Mouse (Mus musculus): ENCODE results near the gene Ano2. TPM values are rescaled to one million over a fixed set of nuclear protein-coding genes. Genes with fewer than 3 reads are reported as not detected.

The Ano2 gene
- total RNA-seq (2021) = 1 to 10 TPM; 5.6 to 8.3 TPM
- long read RNA-seq, experiment 1 = 0 reads
- long read RNA-seq, experiment 2, partial matches to known transcripts = 1 of 2 reads
- long read RNA-seq, experiment 2, other reads (novel, unspliced or antisense) = 1 of 2 reads

DNA sequence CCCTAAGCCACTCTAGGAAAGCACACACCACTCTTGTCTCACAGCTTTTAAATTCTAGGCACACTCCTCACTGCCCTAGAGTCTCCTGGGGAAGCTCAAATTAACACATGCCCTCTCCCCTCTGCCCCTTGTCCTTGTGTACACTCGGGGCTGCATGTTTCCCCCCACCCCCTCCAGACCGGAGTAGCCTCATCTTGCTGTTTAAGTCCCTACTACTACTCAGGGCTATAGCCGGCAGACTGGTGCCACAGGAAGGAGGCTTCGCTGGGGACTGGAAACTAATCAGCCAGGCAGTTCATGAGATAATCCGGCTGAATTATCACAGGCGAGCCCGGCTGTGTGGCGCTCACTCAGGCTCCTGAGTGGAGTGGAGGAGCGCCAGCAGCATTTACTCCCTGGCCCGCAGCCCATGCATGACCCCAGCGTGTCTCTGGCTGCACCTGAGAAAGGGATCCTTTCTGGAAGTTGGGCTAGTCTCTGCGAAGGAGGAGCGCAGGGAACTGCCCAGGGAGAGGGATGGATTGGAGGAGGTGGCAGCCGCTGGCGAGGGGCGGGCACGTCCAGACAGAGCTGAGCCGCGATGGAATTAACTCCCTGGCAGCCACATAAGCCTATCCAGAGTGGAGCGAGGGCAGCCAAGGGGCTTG is at the start of gene Ano2:
Gene Ano2 (plus strand): TSS at position 363 of the 647 bp plus-strand sequence.
- TF ChIP-seq CTCF (conservative IDR thresholded peaks at IDR 0.05) = no peak
- no peak within 1 kb of the TSS for H3K27ac ChIP-seq
- DNase-seq (ENCODE audit: low spot score in 2 of 2) = no peak
- H3K4me3 ChIP-seq = peak within 1 kb of the TSS; percentile 55

DNA sequence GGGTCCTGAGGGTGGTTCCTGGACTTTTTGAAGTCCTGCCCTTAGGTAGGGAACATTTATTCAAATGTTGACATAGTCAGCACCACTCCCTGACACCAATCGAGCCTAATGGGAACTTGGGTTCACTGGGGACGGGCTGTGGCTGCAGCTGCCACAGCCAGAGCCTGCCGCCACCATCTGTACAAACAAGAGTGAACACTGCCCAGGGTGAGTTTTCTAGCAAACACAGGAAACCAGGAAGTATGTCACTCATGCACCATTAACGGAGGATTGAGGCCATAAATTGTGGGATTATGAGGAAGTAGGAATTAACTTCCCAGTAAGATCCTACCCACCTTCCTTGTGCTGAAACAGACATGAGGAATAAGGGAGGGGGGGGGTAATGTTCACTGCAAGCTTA is 49.7 kb upstream of the Ano2 start:
- no peak for DNase-seq (ENCODE audit: low spot score in 2 of 2)
- no peak overlapping the region for H3K4me3 ChIP-seq
- no peak for TF ChIP-seq CTCF (conservative IDR thresholded peaks at IDR 0.05)
- H3K27ac ChIP-seq = no peak overlapping the region

DNA sequence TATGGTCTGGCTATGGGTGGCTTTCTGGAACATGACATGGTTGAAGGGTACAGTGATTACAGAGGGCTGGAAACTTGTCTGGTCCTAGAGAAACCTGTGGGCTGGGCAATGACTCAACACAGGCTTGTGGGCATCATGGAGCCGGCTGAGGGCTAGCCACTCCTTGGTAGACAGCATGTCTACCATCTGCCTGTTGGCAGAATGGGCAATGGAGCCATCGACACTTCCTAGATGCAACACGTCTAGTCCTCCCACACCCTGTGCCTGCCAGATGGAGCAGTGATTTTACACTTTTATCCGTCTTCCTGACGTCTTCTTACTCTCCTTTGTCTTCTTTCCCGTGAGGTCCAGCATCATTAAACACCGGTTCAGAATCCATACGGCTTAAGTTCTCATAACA is 49.1 kb upstream of the Ano2 start:
- no peak overlapping the region for H3K27ac ChIP-seq
- no peak overlapping the region for H3K4me3 ChIP-seq
- no peak for TF ChIP-seq CTCF (conservative IDR thresholded peaks at IDR 0.05)
- DNase-seq (ENCODE audit: low spot score in 2 of 2) = peak; percentile 30 to 32

DNA sequence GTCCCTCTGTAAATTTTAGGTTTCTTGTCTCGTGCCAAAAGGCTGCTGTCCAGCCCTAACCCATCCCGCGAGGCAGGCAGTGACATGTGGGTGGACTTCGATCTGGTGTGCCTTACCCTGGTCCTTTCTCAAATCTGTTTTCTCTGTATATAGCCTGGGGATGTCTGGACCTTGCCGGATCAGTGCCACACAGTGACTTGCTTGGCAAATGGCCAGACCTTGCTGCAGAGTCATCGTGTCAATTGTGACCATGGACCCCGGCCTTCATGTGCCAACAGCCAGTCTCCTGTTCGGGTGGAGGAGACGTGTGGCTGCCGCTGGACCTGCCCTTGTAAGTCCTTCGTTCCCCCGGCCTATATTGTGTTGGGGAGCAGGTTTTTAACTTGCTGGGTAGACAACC is 41.3 kb upstream of the Ano2 start:
- no peak for TF ChIP-seq CTCF (conservative IDR thresholded peaks at IDR 0.05)
- DNase-seq (ENCODE audit: low spot score in 2 of 2) = no peak
- H3K4me3 ChIP-seq = no peak overlapping the region
- no peak overlapping the region for H3K27ac ChIP-seq

DNA sequence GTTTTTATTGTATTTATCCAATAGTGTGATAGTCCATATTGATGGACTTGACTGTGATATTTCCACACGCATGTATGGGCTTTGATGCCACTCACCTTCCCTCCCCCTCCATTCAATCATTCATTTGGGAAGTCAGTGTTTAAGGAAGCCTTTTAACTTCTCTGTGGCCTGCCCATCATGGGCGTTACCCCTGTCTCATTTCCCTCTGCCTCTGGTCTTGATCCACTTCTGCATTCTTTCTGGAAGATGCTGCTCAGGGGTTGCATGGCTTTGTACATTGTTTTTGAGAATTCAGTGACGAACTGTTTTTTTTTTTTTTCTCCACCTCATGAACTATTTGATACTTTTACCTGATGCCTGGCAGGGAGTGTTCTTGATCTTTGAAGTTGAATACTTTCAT is 38.9 kb upstream of the Ano2 start:
- H3K4me3 ChIP-seq = no peak overlapping the region
- no peak overlapping the region for H3K27ac ChIP-seq
- no peak for TF ChIP-seq CTCF (conservative IDR thresholded peaks at IDR 0.05)
- no peak for DNase-seq (ENCODE audit: low spot score in 2 of 2)

DNA sequence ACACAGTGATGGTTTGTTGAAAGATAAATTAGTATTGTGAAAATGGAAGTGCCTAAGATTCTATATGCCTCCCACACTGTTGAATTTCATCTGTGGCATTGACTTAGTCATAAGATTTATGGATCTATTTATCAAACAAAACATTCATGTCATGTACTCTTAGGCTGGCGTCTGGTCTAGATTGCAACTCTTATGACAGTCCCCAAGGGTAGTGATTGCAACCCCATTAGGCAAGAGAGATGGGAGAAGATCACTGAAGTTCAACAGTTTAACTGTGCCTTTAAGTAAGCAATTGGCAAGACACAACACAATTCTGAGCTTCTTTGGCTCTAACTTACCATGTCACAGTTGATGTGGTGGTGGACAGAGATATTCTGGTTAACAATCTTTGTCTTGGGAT is 36.8 kb upstream of the Ano2 start:
- no peak overlapping the region for H3K27ac ChIP-seq
- no peak overlapping the region for H3K4me3 ChIP-seq
- no peak for DNase-seq (ENCODE audit: low spot score in 2 of 2)
- TF ChIP-seq CTCF (conservative IDR thresholded peaks at IDR 0.05) = no peak

DNA sequence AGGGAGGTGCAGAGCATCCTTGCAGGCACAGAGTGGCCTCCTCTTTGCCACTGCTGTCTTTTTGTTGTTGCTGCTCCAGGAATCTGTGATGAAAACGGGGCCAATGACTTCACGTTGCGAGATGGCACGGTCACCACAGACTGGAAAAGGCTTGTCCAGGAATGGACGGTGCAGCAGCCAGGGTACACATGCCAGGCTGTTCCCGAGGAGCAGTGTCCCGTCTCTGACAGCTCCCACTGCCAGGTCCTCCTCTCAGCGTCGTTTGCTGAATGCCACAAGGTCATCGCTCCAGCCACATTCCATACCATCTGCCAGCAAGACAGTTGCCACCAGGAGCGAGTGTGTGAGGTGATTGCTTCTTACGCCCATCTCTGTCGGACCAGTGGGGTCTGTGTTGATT is 33.3 kb upstream of the Ano2 start:
- H3K4me3 ChIP-seq = no peak overlapping the region
- DNase-seq (ENCODE audit: low spot score in 2 of 2) = no peak
- no peak overlapping the region for H3K27ac ChIP-seq
- no peak for TF ChIP-seq CTCF (conservative IDR thresholded peaks at IDR 0.05)

DNA sequence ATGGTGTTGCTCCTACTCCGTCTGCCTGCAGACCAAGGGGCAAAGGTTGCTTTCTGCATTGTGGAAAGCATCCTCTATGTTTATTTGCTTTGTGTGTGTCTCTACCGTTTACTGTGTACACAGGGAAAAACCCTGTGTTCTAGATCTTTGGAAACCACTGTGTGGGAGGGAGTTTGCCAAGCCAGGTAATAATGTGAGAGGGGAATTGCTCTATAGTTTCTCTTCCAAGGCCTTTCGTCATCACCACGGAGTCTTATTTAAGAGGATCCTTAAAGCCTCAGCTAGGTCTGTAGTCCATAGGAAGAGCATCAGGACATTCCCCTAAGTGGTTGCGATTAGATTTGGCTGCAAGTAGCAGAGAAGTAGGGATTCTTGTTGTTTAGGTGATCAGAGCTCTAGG is 32.3 kb upstream of the Ano2 start:
- Histone ChIP-seq H3K4me3 (no peak overlapping the region), H3K27ac (no peak overlapping the region)
- no peak for DNase-seq (ENCODE audit: low spot score in 2 of 2)
- no peak for TF ChIP-seq CTCF (conservative IDR thresholded peaks at IDR 0.05)

DNA sequence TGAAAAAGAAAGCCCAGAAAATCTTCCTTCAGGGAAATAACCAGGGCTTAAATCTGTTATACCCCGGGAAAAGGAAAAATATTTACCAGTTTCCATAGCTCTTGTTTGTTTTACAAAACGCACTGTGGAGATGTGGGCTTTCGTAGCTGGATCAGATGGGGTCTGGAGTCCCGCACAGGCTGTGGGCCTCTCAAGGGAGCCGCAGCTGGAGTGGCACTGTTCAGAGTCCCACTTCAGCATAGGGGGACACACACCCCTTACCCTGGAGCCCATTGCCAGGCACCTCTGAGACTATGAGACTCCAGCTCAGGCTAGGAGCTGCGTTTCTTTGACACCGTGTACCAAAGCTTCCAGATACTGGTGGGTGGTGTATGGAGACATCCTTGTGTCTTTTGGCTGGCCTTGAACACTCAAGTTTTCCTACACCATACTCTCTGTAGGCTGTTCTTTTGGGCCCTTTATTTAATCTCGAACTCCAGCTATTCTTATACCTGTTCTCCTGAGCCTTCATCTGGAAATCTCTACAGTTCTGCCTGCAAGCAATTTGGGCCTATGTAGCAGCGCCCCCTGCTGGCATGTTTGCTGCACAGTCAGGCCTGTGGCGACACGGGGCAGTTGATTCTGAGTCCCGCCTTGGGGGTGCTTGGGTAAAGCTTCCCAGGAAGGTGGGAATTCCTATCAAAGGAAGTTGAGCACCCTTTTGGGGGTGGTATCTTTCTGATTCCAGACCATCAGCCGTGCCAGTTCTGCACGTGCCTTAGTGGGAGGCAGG is 28.9 kb upstream of the Ano2 start:
- H3K27ac ChIP-seq = no peak overlapping the region
- DNase-seq (ENCODE audit: low spot score in 2 of 2) = peak; percentile 50 to 72
- TF ChIP-seq CTCF (conservative IDR thresholded peaks at IDR 0.05) = peak; percentile 94
- no peak overlapping the region for H3K4me3 ChIP-seq

DNA sequence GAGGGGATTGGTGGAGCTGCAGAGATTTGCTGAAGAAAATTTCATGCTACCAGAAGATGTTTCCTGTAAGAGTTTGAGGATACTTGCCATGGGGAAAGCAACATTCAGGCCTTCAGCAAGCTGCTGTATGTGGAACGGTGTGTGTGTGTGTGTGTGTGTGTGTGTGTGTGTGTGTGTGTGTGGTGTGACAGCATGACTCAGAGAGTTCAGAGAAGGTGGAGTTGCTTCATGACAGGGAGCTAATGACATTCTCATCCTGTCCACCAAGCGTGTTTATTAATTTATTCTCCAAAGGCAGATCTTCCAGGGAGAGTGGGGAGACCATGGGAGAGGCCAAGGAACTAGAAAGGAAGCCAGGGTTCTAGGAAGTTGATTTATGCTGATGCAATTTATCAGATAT is 26.3 kb upstream of the Ano2 start:
- no peak for TF ChIP-seq CTCF (conservative IDR thresholded peaks at IDR 0.05)
- H3K4me3 ChIP-seq = no peak overlapping the region
- H3K27ac ChIP-seq = no peak overlapping the region
- DNase-seq (ENCODE audit: low spot score in 2 of 2) = no peak

DNA sequence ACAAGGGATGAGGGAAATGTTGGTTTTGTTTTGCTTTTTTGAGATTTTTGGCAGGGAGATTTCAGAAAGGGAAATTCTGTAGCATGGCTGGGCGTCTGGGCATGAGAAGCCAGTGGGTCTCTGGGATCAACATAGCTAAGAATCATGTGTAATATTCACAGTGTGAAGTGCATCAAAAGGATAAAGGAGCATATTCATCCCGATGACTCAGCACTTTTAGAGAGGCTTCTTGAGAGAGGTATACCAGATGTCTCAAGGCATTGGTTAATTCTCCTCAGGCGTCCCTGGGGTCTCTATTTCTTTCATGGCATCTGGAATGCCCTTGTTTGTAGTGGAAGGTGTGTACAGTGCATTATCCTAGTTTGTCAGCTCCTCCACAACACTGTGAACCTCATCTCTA is 18.4 kb upstream of the Ano2 start:
- DNase-seq (ENCODE audit: low spot score in 2 of 2) = no peak
- Histone ChIP-seq H3K27ac (no peak overlapping the region), H3K4me3 (no peak overlapping the region)
- no peak for TF ChIP-seq CTCF (conservative IDR thresholded peaks at IDR 0.05)

DNA sequence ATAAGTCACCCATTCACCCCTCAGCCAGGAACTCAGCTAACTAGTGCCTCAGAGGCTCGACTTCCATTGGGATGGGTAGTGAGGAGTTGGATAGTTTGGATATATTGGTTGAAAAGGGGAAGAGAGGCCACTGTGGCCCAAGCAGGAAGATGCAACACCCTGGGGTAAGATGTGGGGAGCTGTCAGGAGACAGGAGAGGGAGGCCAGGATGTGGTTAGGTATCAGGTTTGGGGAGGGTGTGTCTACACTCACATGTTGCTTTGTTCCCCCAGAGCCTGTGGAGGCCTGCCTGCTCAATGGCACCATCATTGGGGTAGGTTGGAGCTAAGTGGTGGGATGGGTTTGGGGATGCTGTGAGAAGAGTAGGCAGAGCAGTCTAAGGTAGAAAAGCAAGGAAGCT is 11.7 kb upstream of the Ano2 start:
- DNase-seq (ENCODE audit: low spot score in 2 of 2) = no peak
- no peak overlapping the region for H3K4me3 ChIP-seq
- H3K27ac ChIP-seq = no peak overlapping the region
- no peak for TF ChIP-seq CTCF (conservative IDR thresholded peaks at IDR 0.05)

DNA sequence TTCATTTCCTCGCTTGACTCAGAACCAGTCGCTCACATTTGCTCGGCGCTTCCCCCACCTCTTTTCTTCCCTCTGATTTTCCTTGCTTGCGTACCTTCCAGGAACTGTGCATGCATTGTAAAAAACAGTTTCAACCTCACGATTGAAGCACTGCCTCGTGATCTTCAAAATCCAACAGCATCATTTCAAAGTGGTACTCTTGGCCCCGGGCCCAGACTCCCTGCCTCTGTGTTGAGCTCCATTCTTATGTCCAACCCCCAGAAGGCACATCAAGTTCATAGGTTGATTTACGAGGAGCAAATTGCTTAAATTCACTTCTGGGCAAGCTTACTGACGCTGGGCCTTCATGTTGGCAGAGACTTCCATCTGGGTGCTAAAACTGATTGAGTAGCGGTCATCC is 9.6 kb upstream of the Ano2 start:
- Histone ChIP-seq H3K27ac (no peak overlapping the region), H3K4me3 (no peak overlapping the region)
- no peak for DNase-seq (ENCODE audit: low spot score in 2 of 2)
- no peak for TF ChIP-seq CTCF (conservative IDR thresholded peaks at IDR 0.05)

DNA sequence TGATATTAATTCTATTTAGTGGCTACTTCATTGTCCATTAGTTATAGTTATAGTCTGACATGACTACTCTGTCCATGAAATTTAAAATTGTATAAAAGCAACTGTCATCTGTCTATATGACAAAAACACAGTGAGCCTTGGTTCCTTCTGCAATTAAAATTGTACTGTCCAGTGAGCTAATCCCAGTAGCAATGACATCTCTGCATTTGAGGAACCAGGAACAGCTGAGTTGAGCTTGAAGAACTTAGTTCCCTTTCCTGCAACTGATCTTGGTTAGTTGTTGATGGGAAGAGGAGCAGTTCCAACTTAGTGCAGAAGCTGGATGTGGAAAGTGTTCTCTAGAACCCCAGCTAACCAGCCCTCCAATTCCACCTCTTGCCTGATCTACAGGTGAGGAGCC is 4.8 kb upstream of the Ano2 start:
- Histone ChIP-seq H3K27ac (no peak overlapping the region), H3K4me3 (no peak overlapping the region)
- no peak for DNase-seq (ENCODE audit: low spot score in 2 of 2)
- no peak for TF ChIP-seq CTCF (conservative IDR thresholded peaks at IDR 0.05)
